Mouse (Mus musculus): ENCODE measurements around the gene Prkg2. TPM values are rescaled to one million over a fixed set of nuclear protein-coding genes. Genes with fewer than 3 reads are reported as not detected.

Prkg2 gene
- polyA plus RNA-seq, 1 experiment from 2014 or later = 1.1 TPM

DNA sequence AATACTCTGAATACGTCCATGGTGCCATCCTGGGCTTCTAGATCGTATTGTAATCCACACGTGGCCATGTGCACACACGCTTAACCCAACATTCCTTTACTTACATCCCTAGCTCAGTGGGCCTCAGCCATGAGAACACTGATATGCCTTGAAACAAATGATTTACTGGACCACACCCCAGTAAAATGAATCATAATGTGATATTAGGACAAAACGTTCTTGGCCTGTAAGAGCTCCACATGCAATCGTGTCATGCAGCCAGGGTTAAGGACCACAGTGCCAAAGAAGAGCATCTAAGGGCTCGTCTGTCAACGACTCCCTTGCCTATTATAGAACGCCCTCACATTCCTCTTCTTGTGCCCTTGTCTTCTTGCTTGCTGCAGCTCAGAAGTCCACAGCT lies 70.5 kb downstream of the Prkg2 start:
- H3K9me3 ChIP-seq = no peaks in the 10 kb centered on the region
- H3K9ac ChIP-seq = no peak overlapping the region
- H3K27me3 ChIP-seq = no peaks in the 10 kb centered on the region
- no peak overlapping the region for H3K4me2 ChIP-seq
- 89% methylated on average over 9 of the region's 9 CpGs for WGBS
- ATAC-seq (ENCODE audit: low FRiP score) = no peak
- no peak overlapping the region for H3K27ac ChIP-seq
- H3K36me3 ChIP-seq = no peaks in the 10 kb centered on the region
- H3K4me1 ChIP-seq (replicated peaks) = peaks cover 3% of the 10 kb centered on the region; the same call in 1 of the 2 replicates
- no peak overlapping the region for H3K4me3 ChIP-seq

DNA sequence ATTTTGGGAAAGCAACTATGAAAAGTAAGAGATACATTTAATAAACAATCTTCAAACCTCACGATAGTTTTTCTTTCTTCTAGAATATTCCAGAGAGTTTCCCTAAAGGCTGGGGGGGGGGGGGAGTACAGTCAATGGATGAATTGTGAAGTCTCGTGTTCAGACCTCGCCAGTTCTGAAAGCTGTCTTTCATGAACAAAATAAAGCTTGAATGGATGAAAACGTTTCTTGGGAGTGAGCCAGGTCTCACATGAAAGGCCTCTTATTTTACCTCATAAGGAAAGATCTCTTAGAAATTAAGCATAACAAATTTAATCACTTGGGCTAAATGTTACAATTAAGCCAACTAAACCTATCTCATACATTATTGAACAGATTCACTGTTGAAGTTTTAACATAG lies 72.0 kb downstream of the Prkg2 start:
- Histone ChIP-seq H3K9ac (no peak overlapping the region), H3K36me3 (no peaks in the 10 kb centered on the region), H3K4me1 (replicated peaks) (peaks cover 3% of the 10 kb centered on the region; the same call in 1 of the 2 replicates), H3K27ac (no peak overlapping the region), H3K9me3 (no peaks in the 10 kb centered on the region), H3K4me2 (no peak overlapping the region), H3K27me3 (no peaks in the 10 kb centered on the region), H3K4me3 (no peak overlapping the region)
- ATAC-seq (ENCODE audit: low FRiP score) = no peak
- WGBS = 28% methylated on average over 4 of the region's 4 CpGs

DNA sequence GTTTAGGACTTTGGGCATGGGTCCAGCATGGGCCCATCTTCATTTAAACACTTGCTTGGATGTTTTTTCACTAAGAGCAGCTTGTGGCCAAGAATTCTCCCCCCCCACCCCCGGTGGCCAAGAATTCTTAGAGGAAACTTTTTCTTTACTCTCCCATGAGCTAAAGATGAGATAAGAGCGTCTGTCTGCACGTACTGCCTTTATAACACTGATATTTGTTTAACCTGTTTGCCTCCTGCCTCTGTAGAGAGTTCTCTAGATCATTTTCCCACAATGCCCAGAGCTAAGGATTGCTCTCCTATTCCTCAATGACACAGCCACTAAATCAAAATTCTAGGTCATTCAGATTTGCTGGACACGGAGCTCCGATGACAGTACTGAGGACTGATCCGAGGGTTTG lies 72.8 kb downstream of the Prkg2 start:
- no peaks in the 10 kb centered on the region for H3K9me3 ChIP-seq
- no peak overlapping the region for H3K4me2 ChIP-seq
- WGBS = 75% methylated on average over 6 of the region's 6 CpGs
- H3K4me3 ChIP-seq = no peak overlapping the region
- no peaks in the 10 kb centered on the region for H3K36me3 ChIP-seq
- ATAC-seq (ENCODE audit: low FRiP score) = no peak
- H3K27ac ChIP-seq = no peak overlapping the region
- no peaks in the 10 kb centered on the region for H3K27me3 ChIP-seq
- no peak overlapping the region for H3K9ac ChIP-seq
- peaks cover 3% of the 10 kb centered on the region; the same call in 1 of the 2 replicates for H3K4me1 ChIP-seq (replicated peaks)

DNA sequence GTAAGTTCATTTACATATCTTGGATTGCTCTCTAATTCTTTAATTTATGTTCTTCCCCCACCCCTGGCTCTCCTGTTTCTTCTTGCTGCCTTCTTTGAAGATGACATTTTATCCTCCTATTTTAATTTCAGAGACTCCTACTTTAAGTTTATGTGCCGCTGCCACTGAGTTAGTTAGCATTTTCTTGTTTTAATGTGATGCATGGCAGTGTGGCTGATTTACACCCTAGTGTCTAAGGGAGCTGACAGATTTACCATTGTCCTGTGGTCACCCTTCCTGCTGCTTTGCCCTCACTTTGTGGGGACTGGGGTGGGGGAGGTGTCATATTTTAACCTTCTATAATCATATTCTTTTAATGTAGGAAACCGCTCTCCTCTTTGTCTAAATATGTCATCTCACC lies 74.7 kb downstream of the Prkg2 start:
- ATAC-seq (ENCODE audit: low FRiP score) = no peak
- no peak overlapping the region for H3K4me2 ChIP-seq
- WGBS = 33% methylated on average over 2 of the region's 2 CpGs
- no peak overlapping the region for H3K4me3 ChIP-seq
- H3K9me3 ChIP-seq = no peaks in the 10 kb centered on the region
- H3K27me3 ChIP-seq = no peaks in the 10 kb centered on the region
- H3K4me1 ChIP-seq (replicated peaks) = peaks cover 3% of the 10 kb centered on the region; the same call in 1 of the 2 replicates
- no peaks in the 10 kb centered on the region for H3K36me3 ChIP-seq
- no peak overlapping the region for H3K9ac ChIP-seq
- no peak overlapping the region for H3K27ac ChIP-seq

DNA sequence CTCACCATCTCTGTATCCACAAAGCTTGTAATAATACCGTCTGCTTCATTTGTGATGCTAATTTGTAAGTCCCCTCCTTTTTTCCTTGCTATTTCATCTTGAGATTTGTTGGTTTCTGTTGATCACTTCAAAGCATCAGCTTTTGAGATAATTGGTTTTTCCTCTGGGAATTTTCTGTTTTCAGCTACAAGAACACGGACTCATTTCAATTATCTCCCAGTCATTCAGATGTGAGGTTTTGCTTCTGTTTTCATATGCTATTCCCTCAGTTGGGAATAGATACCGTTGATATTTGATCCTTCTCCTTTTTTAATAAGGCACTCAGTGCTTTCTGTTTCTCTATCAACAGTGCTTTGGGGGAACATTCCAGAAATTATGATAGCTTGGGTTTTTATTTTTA lies 81.6 kb downstream of the Prkg2 start:
- 38% methylated on average over 3 of the region's 3 CpGs for WGBS
- no peaks in the 10 kb centered on the region for H3K27me3 ChIP-seq
- no peak overlapping the region for H3K4me2 ChIP-seq
- H3K36me3 ChIP-seq = no peaks in the 10 kb centered on the region
- no peaks in the 10 kb centered on the region for H3K9me3 ChIP-seq
- no peak for ATAC-seq (ENCODE audit: low FRiP score)
- H3K4me3 ChIP-seq = no peak overlapping the region
- no peak overlapping the region for H3K27ac ChIP-seq
- H3K4me1 ChIP-seq (replicated peaks) = no peaks in the 10 kb centered on the region
- H3K9ac ChIP-seq = no peak overlapping the region

DNA sequence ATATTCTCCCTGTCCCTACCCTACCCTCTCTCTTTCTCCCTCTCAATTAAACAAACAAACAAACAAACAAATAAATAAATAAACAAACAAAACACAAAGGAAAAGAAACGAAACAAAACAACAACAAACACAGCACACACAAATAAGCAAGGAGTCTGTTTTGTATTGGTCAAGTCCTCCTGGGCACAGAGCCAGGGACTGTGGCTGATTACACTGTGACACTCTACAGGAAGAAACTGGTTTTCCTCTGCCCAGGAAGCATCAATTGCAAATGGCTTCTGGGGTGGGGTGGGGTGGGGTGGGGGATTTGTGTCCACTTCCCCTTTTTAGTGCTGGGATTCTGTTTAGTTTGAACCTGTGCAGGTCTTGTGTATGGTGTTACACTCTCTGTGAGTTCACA lies 83.8 kb downstream of the Prkg2 start:
- Histone ChIP-seq H3K27ac (no peak overlapping the region), H3K27me3 (no peaks in the 10 kb centered on the region), H3K9ac (no peak overlapping the region), H3K4me2 (no peak overlapping the region), H3K4me1 (replicated peaks) (no peaks in the 10 kb centered on the region), H3K4me3 (no peak overlapping the region), H3K9me3 (no peaks in the 10 kb centered on the region), H3K36me3 (no peaks in the 10 kb centered on the region)
- 63% methylated on average over 1 of the region's 1 CpGs for WGBS
- no peak for ATAC-seq (ENCODE audit: low FRiP score)

DNA sequence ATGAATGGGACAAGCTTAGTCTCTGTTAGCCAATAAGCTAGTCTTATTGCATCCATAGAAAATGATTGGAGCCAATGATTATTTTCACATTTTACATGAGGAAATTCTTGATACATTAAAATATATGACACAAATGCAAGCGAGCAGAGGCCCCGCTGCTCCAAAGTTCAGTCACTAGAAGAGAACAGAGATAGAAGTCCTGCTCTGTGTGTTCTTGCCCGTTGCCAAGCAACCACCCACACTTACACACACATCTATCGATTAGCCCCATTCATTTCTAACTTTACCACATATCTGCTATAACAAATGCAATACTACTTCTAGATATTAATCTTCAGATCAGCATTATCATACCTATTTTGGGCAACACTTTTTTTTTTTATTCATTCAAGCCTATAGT lies 85.6 kb downstream of the Prkg2 start:
- Histone ChIP-seq H3K9ac (no peak overlapping the region), H3K9me3 (no peaks in the 10 kb centered on the region), H3K4me2 (no peak overlapping the region), H3K27ac (no peak overlapping the region), H3K4me3 (no peak overlapping the region), H3K4me1 (replicated peaks) (no peaks in the 10 kb centered on the region), H3K36me3 (no peaks in the 10 kb centered on the region), H3K27me3 (no peaks in the 10 kb centered on the region)
- WGBS = 84% methylated on average over 4 of the region's 4 CpGs
- no peak for ATAC-seq (ENCODE audit: low FRiP score)

DNA sequence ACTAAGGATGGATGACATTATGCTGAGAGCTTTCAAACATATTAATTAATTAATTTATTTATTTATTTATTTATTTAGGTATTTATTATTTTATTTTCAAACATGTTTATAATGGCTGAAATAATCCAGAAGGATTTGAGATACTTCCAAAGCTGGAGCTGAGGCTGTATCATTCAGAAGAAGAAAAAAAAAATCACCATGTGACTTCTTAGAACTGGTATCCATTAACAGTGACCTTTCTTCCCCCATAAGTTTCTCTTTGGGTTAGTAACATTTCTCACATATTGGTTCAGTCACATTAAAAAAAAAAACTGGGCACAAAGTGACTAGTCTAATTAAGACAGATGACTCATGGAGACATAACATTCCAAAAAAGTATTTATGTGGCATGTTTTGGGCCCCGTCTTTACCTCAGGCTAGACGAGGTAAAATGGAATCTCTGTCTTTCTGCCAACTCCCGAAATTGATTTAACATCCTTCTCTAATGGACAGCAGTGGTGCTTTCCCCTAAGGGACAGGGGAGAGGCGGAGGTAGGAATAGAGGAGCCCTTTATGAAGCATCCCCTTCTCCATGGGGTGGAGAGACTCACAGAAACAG lies 86.6 kb downstream of the Prkg2 start:
- Histone ChIP-seq H3K4me1 (replicated peaks) (no peaks in the 10 kb centered on the region), H3K4me2 (no peak overlapping the region), H3K27ac (no peak overlapping the region), H3K9me3 (no peaks in the 10 kb centered on the region), H3K9ac (no peak overlapping the region), H3K27me3 (no peaks in the 10 kb centered on the region), H3K4me3 (no peak overlapping the region), H3K36me3 (no peaks in the 10 kb centered on the region)
- no peak for ATAC-seq (ENCODE audit: low FRiP score)
- WGBS = 77% methylated on average over 4 of the region's 4 CpGs

DNA sequence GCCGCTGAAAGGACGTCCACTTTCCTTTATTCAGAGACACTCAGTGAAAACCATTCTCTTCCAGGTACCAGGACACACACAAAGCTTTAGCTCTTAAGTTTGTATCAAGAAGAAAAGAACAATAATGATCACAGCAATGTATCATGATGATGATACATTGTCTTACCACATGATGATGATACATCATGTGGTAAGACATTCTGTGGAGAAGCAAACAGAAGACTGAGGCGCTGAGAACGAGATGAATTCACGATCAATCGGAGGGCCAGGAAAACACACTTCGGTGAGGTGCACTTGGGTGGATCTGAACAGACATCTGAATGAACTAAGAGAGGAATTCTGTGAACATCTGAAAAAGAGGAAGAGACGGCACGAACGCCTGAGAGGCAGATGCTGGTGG lies 87.4 kb downstream of the Prkg2 start:
- Histone ChIP-seq H3K9ac (no peak overlapping the region), H3K27ac (no peak overlapping the region), H3K27me3 (no peaks in the 10 kb centered on the region), H3K9me3 (no peaks in the 10 kb centered on the region), H3K4me1 (replicated peaks) (no peaks in the 10 kb centered on the region), H3K36me3 (no peaks in the 10 kb centered on the region), H3K4me3 (no peak overlapping the region), H3K4me2 (no peak overlapping the region)
- 89% methylated on average over 10 of the region's 10 CpGs for WGBS
- ATAC-seq (ENCODE audit: low FRiP score) = no peak

DNA sequence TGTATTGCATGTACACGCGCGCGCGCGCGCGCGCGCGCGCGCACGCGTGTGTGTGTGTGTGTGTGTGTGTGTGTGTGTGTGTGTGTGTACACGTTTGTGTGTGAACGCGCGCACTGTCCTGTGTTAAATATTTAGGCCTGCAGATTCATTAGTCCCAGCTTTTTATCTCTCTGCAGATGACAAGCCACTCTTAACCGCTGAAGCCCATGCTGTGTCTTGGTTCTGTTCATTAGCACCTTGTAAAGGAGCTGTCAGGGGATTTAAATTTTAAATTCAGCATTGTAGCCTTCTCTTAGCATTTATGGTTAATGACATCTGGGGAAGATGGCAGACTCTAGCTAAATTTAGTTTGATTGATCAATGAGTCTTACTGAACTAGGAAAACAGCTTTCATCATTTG lies 90.5 kb downstream of the Prkg2 start:
- Histone ChIP-seq H3K36me3 (no peaks in the 10 kb centered on the region), H3K4me3 (no peak overlapping the region), H3K4me1 (replicated peaks) (no peaks in the 10 kb centered on the region), H3K4me2 (no peak overlapping the region), H3K27ac (no peak overlapping the region), H3K27me3 (no peaks in the 10 kb centered on the region), H3K9ac (no peak overlapping the region), H3K9me3 (no peaks in the 10 kb centered on the region)
- ATAC-seq (ENCODE audit: low FRiP score) = no peak
- WGBS = 95% methylated on average over 20 of the region's 20 CpGs

DNA sequence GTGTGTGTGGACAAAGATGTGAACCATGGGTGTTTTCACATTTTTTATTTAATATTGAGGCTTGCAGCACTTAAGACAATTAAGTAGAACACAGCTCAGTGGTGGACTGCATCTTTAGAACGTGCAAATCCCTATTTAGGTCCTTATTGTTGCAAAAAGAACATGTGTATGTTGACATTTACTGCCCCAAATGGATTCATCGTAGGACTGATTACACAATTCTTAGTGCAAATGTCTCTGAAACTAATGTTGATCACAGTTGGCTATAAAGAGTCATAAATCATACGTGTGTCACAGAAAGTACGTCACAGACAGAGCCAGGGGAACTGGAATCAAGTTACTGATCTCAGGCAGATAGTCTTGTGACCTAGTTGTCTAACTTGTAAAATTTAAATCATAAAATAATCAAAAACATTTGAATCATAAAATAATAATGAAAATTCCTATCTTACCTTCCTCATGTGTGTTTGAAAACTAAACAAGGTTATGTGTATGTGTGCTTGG lies 91.0 kb downstream of the Prkg2 start:
- Histone ChIP-seq H3K9ac (no peak overlapping the region), H3K4me2 (no peak overlapping the region), H3K27me3 (no peaks in the 10 kb centered on the region), H3K4me3 (no peak overlapping the region), H3K4me1 (replicated peaks) (no peaks in the 10 kb centered on the region), H3K27ac (no peak overlapping the region), H3K9me3 (no peaks in the 10 kb centered on the region), H3K36me3 (no peaks in the 10 kb centered on the region)
- no peak for ATAC-seq (ENCODE audit: low FRiP score)
- WGBS = 68% methylated on average over 4 of the region's 4 CpGs

DNA sequence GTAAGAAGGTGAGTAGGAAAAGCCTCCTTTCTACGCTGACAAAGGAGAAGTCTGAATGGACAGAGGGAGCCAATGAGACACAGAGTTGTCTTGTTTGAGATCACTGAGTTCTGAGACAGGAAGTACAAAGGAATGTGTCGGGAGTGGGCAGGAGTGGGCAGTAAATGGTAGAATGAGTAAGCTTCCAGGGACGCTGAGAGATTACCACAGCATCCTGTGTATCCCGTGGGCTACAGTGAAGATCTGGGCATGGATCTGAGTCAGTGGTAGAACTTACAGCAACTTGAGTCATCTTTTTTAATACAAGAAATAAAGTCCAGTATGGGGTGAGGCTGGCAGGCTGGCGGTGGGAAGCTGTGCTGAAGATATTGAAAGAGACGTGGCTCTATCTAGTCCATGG lies 93.4 kb downstream of the Prkg2 start:
- Histone ChIP-seq H3K4me3 (no peak overlapping the region), H3K9ac (no peak overlapping the region), H3K27ac (no peak overlapping the region), H3K36me3 (no peaks in the 10 kb centered on the region), H3K27me3 (no peaks in the 10 kb centered on the region), H3K4me1 (replicated peaks) (peaks cover 15% of the 10 kb centered on the region), H3K9me3 (no peaks in the 10 kb centered on the region), H3K4me2 (no peak overlapping the region)
- WGBS = 59% methylated on average over 6 of the region's 6 CpGs
- no peak for ATAC-seq (ENCODE audit: low FRiP score)

DNA sequence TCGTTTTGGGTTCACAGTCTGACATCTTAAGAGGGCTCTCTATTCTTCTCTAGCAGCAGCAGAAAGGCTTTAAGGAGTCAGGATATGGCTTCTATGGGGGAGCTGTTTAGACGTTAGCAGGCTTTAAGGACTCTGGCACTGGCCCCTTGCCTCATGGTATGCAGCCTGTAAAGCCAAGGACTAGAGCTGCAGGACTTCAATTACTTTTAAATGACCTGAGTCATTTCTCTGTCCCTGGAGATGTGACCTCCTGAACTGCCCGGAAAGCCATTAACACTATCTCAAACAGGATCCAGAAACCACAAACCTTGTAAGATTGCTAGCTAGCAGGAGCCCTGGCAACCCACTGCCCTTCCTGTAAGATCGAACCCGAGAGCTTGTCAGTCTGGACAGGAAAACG lies 96.4 kb downstream of the Prkg2 start:
- no peak for ATAC-seq (ENCODE audit: low FRiP score)
- 45% methylated on average over 6 of the region's 6 CpGs for WGBS
- no peaks in the 10 kb centered on the region for H3K9me3 ChIP-seq
- H3K36me3 ChIP-seq = no peaks in the 10 kb centered on the region
- H3K9ac ChIP-seq = no peak overlapping the region
- H3K4me1 ChIP-seq (replicated peaks) = peaks cover 18% of the 10 kb centered on the region
- no peak overlapping the region for H3K4me2 ChIP-seq
- no peak overlapping the region for H3K4me3 ChIP-seq
- H3K27me3 ChIP-seq = no peaks in the 10 kb centered on the region
- H3K27ac ChIP-seq = no peak overlapping the region
